Mouse (Mus musculus) B cell, adult 62 days (primary cell): Measurements from ENCODE around the gene Gm17727. TPM values are rescaled to one million over a fixed set of nuclear protein-coding genes. Genes with fewer than 3 reads are reported as not detected.

Experiments
- total RNA-seq: library from RNA; stranded (reverse); gene quantifications from 4 replicates; pipeline ENCODE4 v1.2.4, GENCODE M21; 2023

The Gm17727 gene
- not detected in 4 replicates for total RNA-seq

DNA sequence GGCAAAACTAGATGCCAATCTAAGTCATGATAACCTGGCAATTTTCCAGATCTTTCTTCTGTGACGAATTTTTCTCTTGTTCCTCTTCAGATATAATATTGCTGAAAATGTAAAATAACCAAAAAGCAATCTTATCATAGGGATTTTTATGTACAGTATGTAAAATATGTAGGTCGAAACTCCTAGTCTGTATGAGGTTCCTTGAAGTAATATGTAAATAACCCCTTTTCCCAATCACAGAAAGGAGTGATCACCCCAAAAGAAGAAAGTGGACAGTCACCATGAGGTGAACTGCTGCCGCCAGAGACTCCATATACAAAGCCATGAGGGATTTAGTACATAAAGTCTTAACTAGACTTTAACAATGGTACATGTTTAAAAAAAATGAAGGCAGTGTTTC, at the start of gene Gm17727:
TSS of gene Gm17727 (minus strand) at position 101 of the 400 bp plus-strand sequence.

DNA sequence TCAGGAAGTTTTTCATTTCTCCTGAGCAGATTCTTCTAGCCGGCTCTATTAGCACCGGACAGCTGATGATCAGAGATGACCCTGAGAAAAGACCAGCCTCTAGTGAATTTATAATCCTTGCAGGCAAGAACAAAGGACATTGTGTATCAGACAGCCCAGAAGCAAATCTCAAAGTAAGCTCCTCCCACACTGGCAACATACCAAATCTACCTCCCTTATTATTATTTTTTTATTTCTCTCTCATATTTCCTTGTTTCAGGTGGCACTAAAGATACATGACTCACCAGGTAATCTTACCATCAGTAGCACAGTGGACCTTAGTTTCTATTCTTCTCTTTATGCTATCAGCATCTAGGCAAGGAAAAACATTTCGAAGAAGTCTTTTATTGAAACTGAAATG, 12.1 kb upstream of the Gm17727 start, which contains the start of the genes Gm27235 and D730048I06Rik:
TSS of gene Gm27235 (minus strand) at position 101 of the 400 bp plus-strand sequence.
TSS of gene D730048I06Rik (minus strand) at position 112 of the 400 bp plus-strand sequence.

DNA sequence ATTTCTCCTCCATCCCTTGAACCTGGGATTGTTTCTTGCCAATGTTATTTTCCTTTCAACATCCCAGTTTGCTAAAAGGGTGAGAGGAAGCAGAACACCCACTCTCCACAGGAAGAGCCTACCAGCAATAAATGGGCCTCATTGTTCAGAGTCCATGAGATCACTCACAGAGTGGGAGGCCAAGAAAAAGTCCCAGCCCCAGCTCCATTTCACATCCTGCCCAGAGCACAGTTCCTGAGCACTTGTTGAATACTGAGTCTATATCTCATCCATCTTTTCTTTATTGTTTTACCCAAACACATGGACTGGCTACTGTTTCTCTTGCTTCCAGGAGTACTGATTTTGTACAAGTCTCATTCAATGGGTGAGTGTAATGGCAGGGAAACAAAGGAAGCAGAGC, 37.2 kb downstream of the Gm17727 start, which contains the start of gene Gm17677:
TSS of gene Gm17677 (plus strand) at position 301 of the 400 bp plus-strand sequence.

Other genes starting within 250 kb of the Gm17727 start
- gene Ddx25, start 219.6 kb downstream of the Gm17727 start, total RNA-seq = 2.5 to 3.3 TPM (median 2.8 TPM) in 4 replicates
- 22.0 to 25.8 TPM (median 24.4 TPM) in 4 replicates for gene Pus3, start 219.5 kb downstream of the Gm17727 start, total RNA-seq
- not detected in 4 replicates for gene Pate2, start 207.8 kb downstream of the Gm17727 start, total RNA-seq
- gene Hyls1, start 207.7 kb downstream of the Gm17727 start, total RNA-seq = 13.4 to 16.5 TPM (median 15.3 TPM) in 4 replicates
- not detected in 4 replicates for gene Pate4, start 166.2 kb downstream of the Gm17727 start, total RNA-seq
- not detected in 4 replicates for gene Pate3, start 129.9 kb downstream of the Gm17727 start, total RNA-seq
- gene Pate1, start 90.7 kb downstream of the Gm17727 start, total RNA-seq = not detected in 4 replicates
- not detected in 4 replicates for gene Gm17677, start 37.1 kb downstream of the Gm17727 start, total RNA-seq
- gene Gm27235, start 12.0 kb upstream of the Gm17727 start, total RNA-seq = not detected in 4 replicates
- gene D730048I06Rik, start 12.0 kb upstream of the Gm17727 start, total RNA-seq = not detected in 4 replicates
- gene 9230110F15Rik, start 66.0 kb upstream of the Gm17727 start, total RNA-seq = not detected in 4 replicates
- not detected in 4 replicates for gene 9230113P08Rik, start 130.3 kb upstream of the Gm17727 start, total RNA-seq